Mouse (Mus musculus): ENCODE results near the gene Dcp1b. TPM values are rescaled to one million over a fixed set of nuclear protein-coding genes. Genes with fewer than 3 reads are reported as not detected.

Dcp1b gene
- polyA plus RNA-seq, 1 experiment from 2014 or later = 14.1 TPM

- Histone ChIP-seq H3K4me1 (ENCODE audit: control insufficient read depth, insufficient read depth, low read length) (no peaks in the 10 kb centered on the region), H3K4me3 (ENCODE audit: low read depth, low read length) (no peak overlapping the region), H3K9me3 (replicated peaks; ENCODE audit: control insufficient read depth, low read length) (no peaks in the 10 kb centered on the region), H3K4me2 (ENCODE audit: low read length) (no peak overlapping the region), H3K27ac (ENCODE audit: low read depth, low read length) (no peak overlapping the region), H3K27me3 (replicated peaks; ENCODE audit: control insufficient read depth, insufficient read depth, low read length) (no peaks in the 10 kb centered on the region), H3K9ac (ENCODE audit: low read length) (no peak overlapping the region), H3K36me3 (ENCODE audit: control insufficient read depth, insufficient read depth, low read length) (peaks cover 66% of the 10 kb centered on the region)
- ATAC-seq = no peak
- 54% methylated on average over 6 of the region's 6 CpGs for WGBS
- no peak for DNase-seq (ENCODE audit: low spot score)
These were observed 12.6 kb downstream of the Dcp1b start for GRCm38 (mm10) chr6:119187631-119188030.

- H3K9me3 ChIP-seq (replicated peaks; ENCODE audit: control insufficient read depth, low read length) = no peaks in the 10 kb centered on the region
- no peaks in the 10 kb centered on the region for H3K4me1 ChIP-seq (ENCODE audit: control insufficient read depth, insufficient read depth, low read length)
- no peak for DNase-seq (ENCODE audit: low spot score)
- no peak overlapping the region for H3K9ac ChIP-seq (ENCODE audit: low read length)
- no peaks in the 10 kb centered on the region for H3K27me3 ChIP-seq (replicated peaks; ENCODE audit: control insufficient read depth, insufficient read depth, low read length)
- H3K36me3 ChIP-seq (ENCODE audit: control insufficient read depth, insufficient read depth, low read length) = peaks cover 58% of the 10 kb centered on the region
- H3K4me2 ChIP-seq (ENCODE audit: low read length) = no peak overlapping the region
- ATAC-seq = no peak
- H3K4me3 ChIP-seq (ENCODE audit: low read depth, low read length) = no peak overlapping the region
- WGBS = 95% methylated on average over 4 of the region's 4 CpGs
- no peak overlapping the region for H3K27ac ChIP-seq (ENCODE audit: low read depth, low read length)
These were observed 16.4 kb downstream of the Dcp1b start for GRCm38 (mm10) chr6:119191478-119191877.

GRCm38 (mm10) chr6:119193571-119194154 lies 18.6 kb downstream of the Dcp1b start:
- WGBS = 93% methylated on average over 15 of the region's 15 CpGs
- ATAC-seq = no peak
- Histone ChIP-seq H3K27ac (ENCODE audit: low read depth, low read length) (no peak overlapping the region), H3K36me3 (ENCODE audit: control insufficient read depth, insufficient read depth, low read length) (peaks cover 49% of the 10 kb centered on the region), H3K9ac (ENCODE audit: low read length) (no peak overlapping the region), H3K27me3 (replicated peaks; ENCODE audit: control insufficient read depth, insufficient read depth, low read length) (no peaks in the 10 kb centered on the region), H3K9me3 (replicated peaks; ENCODE audit: control insufficient read depth, low read length) (no peaks in the 10 kb centered on the region), H3K4me1 (ENCODE audit: control insufficient read depth, insufficient read depth, low read length) (peaks cover 12% of the 10 kb centered on the region; the same call in 1 of the 2 replicates), H3K4me3 (ENCODE audit: low read depth, low read length) (no peak overlapping the region), H3K4me2 (ENCODE audit: low read length) (no peak overlapping the region)
- no peak for DNase-seq (ENCODE audit: low spot score)

- Histone ChIP-seq H3K36me3 (ENCODE audit: control insufficient read depth, insufficient read depth, low read length) (peaks cover 46% of the 10 kb centered on the region), H3K9me3 (replicated peaks; ENCODE audit: control insufficient read depth, low read length) (no peaks in the 10 kb centered on the region), H3K27ac (ENCODE audit: low read depth, low read length) (no peak overlapping the region), H3K9ac (ENCODE audit: low read length) (no peak overlapping the region), H3K27me3 (replicated peaks; ENCODE audit: control insufficient read depth, insufficient read depth, low read length) (no peaks in the 10 kb centered on the region), H3K4me2 (ENCODE audit: low read length) (no peak overlapping the region), H3K4me3 (ENCODE audit: low read depth, low read length) (no peak overlapping the region), H3K4me1 (ENCODE audit: control insufficient read depth, insufficient read depth, low read length) (peaks cover 17% of the 10 kb centered on the region)
- WGBS = 94% methylated on average over 9 of the region's 9 CpGs
- DNase-seq (ENCODE audit: low spot score) (no peak), ATAC-seq (no peak)
These were observed 19.1 kb downstream of the Dcp1b start for GRCm38 (mm10) chr6:119194161-119194560.

GRCm38 (mm10) chr6:119194601-119195000 lies 19.5 kb downstream of the Dcp1b start:
- Histone ChIP-seq H3K9ac (ENCODE audit: low read length) (no peak overlapping the region), H3K27me3 (replicated peaks; ENCODE audit: control insufficient read depth, insufficient read depth, low read length) (no peaks in the 10 kb centered on the region), H3K36me3 (ENCODE audit: control insufficient read depth, insufficient read depth, low read length) (peaks cover 42% of the 10 kb centered on the region), H3K4me2 (ENCODE audit: low read length) (no peak overlapping the region), H3K27ac (ENCODE audit: low read depth, low read length) (no peak overlapping the region), H3K4me3 (ENCODE audit: low read depth, low read length) (no peak overlapping the region), H3K4me1 (ENCODE audit: control insufficient read depth, insufficient read depth, low read length) (peaks cover 22% of the 10 kb centered on the region), H3K9me3 (replicated peaks; ENCODE audit: control insufficient read depth, low read length) (no peaks in the 10 kb centered on the region)
- ATAC-seq (no peak), DNase-seq (ENCODE audit: low spot score) (no peak)
- 93% methylated on average over 7 of the region's 7 CpGs for WGBS

GRCm38 (mm10) chr6:119196382-119197305 lies 21.6 kb downstream of the Dcp1b start, which contains the start of gene Cacna1c:
Cacna1c (minus strand) TSS chr6:119196418.
- 80% methylated on average over 17 of the region's 17 CpGs for WGBS
- Histone ChIP-seq H3K4me2 (ENCODE audit: low read length) (no peak within 1 kb of the TSS), H3K27ac (ENCODE audit: low read depth, low read length) (no peak within 1 kb of the TSS), H3K9me3 (replicated peaks; ENCODE audit: control insufficient read depth, low read length) (no peaks in the 10 kb centered on the region), H3K4me3 (ENCODE audit: low read depth, low read length) (no peak within 1 kb of the TSS), H3K9ac (ENCODE audit: low read length) (no peak within 1 kb of the TSS), H3K4me1 (ENCODE audit: control insufficient read depth, insufficient read depth, low read length) (peaks cover 25% of the 10 kb centered on the region), H3K27me3 (replicated peaks; ENCODE audit: control insufficient read depth, insufficient read depth, low read length) (no peaks in the 10 kb centered on the region), H3K36me3 (ENCODE audit: control insufficient read depth, insufficient read depth, low read length) (peaks cover 30% of the 10 kb centered on the region)
- ATAC-seq (no peak), DNase-seq (ENCODE audit: low spot score) (peak; percentile 60)

- Histone ChIP-seq H3K27ac (ENCODE audit: low read depth, low read length) (peak overlapping the region; percentile 58; the same call in 1 of the 2 replicates), H3K9ac (ENCODE audit: low read length) (0 out of 2 replicates have a peak overlapping the region, but pooled peaks have one; percentile 10), H3K27me3 (replicated peaks; ENCODE audit: control insufficient read depth, insufficient read depth, low read length) (no peaks in the 10 kb centered on the region), H3K36me3 (ENCODE audit: control insufficient read depth, insufficient read depth, low read length) (peaks cover 23% of the 10 kb centered on the region), H3K4me3 (ENCODE audit: low read depth, low read length) (no peak overlapping the region), H3K4me1 (ENCODE audit: control insufficient read depth, insufficient read depth, low read length) (peaks cover 25% of the 10 kb centered on the region), H3K9me3 (replicated peaks; ENCODE audit: control insufficient read depth, low read length) (no peaks in the 10 kb centered on the region), H3K4me2 (ENCODE audit: low read length) (no peak overlapping the region)
- WGBS = 25% methylated on average over 15 of the region's 15 CpGs
- peak; percentile 77 for DNase-seq (ENCODE audit: low spot score)
- ATAC-seq = peak; percentile 87
These were observed 23.7 kb downstream of the Dcp1b start for GRCm38 (mm10) chr6:119198534-119199273.

GRCm38 (mm10) chr6:119199274-119199879 lies 24.3 kb downstream of the Dcp1b start:
- peak overlapping the region; percentile 46; the same call in 1 of the 2 replicates for H3K27ac ChIP-seq (ENCODE audit: low read depth, low read length)
- peaks cover 25% of the 10 kb centered on the region for H3K4me1 ChIP-seq (ENCODE audit: control insufficient read depth, insufficient read depth, low read length)
- DNase-seq (ENCODE audit: low spot score) = peak; percentile 36
- H3K36me3 ChIP-seq (ENCODE audit: control insufficient read depth, insufficient read depth, low read length) = peaks cover 21% of the 10 kb centered on the region
- H3K9me3 ChIP-seq (replicated peaks; ENCODE audit: control insufficient read depth, low read length) = no peaks in the 10 kb centered on the region
- H3K4me3 ChIP-seq (ENCODE audit: low read depth, low read length) = no peak overlapping the region
- H3K27me3 ChIP-seq (replicated peaks; ENCODE audit: control insufficient read depth, insufficient read depth, low read length) = no peaks in the 10 kb centered on the region
- WGBS = 25% methylated on average over 8 of the region's 8 CpGs
- ATAC-seq = peak; percentile 19; the same call in 1 of the 2 replicates
- no peak overlapping the region for H3K4me2 ChIP-seq (ENCODE audit: low read length)
- 0 out of 2 replicates have a peak overlapping the region, but pooled peaks have one; percentile 10 for H3K9ac ChIP-seq (ENCODE audit: low read length)

Measured in forebrain, embryonic 14.5 days (tissue).